Mouse (Mus musculus) ES-Bruce4 (cell line): ENCODE results near the gene Gm12166.
A peak's percentile ranks its signal among the peaks of the same experiment; 100 is the strongest.

Experiments used
- CTCF ChIP-seq: IDR thresholded peaks from one replicate; pipeline ENCODE4 v1.8.1; 2011; ENCODE audit warnings: low read depth, low read length
- POLR2A ChIP-seq: IDR thresholded peaks from one replicate; pipeline ENCODE4 v1.8.1; 2011; ENCODE audit warnings: low read length; ENCODE audit not compliant: insufficient read depth

DNA sequence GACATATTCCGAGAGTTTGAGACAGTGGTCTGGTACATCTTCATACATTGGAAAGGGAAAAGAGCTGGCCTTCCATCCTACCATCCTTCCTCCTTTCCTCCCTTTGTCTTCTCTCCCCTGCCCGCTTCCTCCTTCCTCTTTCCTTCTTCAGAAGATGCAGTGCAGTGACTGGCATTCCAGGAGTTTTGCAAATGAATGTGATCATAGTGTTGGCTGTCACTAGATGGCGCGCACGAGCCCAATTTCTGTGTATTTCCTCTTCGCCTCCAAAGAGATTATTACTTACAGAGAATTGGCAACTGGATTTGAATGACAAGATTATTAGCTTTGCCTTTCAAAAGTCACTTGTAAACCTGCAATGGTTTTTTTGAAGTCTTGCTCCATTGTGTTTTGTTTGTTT, 36.1 kb downstream of the Gm12166 start:
- TF ChIP-seq CTCF: peak; percentile 12
- no peak for TF ChIP-seq POLR2A
